Mouse (Mus musculus): Measurements from ENCODE around the gene Ninl.

Ninl gene

DNA sequence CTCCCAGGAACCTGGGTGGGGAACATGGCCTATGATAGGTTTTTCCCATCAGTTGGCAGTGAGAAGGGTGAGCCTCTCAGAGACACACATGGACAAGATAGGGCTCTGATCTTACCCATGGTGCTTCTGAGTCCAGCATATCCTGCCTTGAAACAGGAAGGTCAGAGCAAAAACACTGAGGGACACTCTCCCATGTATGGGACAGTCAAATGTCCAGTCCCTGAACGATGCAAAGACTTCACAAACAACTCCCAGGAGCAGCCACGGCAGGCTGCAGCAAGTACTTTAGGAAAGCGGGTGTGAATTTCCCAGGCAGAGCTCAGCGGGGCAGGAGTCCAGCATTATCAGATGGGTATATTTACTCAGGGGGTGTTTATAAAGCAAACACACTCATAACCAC is 43.9 kb downstream of the Ninl start:
- DNase-seq, result no peak

DNA sequence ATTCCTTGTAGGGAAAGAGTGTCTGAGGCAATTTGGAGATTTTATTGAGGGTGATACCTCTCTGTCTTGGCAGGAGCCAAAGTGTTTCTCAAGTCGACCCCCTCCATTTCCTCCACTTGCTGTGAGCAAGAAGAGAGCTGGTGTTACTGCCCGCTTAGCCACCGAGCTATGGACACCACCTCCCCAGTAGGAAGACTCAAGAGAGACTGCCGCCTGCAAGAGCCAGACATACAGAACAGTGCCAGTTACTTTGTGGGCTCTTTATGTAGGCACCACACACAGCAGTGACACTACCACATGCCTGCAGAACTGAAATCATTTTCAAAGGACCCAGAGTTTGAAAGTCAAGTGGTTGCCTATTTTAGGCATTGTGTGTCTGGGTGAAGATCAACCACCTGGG is 48.1 kb downstream of the Ninl start:
- DNase-seq, result peak; percentile 2

DNA sequence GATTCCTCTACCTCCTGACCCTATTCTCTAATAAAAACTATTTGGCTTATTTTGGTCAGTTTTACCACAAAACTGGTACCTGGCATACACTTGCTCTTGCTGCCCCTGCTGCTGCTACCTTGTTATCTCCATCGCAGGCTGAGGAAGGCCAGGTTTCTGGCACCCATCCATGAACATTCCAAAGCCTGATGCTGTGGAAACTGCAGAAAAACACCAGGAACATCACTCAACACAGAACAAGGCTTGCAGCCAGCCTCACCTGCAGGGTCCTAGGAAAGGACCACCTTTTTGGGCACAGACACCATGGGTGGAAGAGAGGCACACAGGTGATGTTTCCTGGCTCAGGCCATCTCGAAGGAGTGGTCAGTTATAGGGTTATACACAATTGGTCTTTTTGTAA is 48.7 kb downstream of the Ninl start:
- no peak for DNase-seq

DNA sequence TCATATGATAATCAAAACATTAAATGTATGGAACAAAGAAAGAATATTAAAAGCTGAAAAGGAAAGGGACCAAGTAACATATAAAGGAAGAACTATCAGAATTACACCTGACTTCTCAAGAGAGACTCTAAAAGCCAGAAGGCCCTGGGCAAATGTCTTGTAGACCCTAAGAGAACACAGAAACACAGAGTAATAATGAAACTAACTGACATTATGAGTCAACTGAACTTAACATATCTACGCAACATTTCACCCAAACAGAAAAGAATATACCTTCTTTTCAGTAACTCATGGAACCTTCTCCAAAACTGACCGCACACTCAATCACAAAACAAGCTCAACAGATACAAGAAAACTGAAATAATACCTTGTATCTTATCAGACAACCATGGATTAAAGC is 53.8 kb downstream of the Ninl start:
- DNase-seq, result no peak

DNA sequence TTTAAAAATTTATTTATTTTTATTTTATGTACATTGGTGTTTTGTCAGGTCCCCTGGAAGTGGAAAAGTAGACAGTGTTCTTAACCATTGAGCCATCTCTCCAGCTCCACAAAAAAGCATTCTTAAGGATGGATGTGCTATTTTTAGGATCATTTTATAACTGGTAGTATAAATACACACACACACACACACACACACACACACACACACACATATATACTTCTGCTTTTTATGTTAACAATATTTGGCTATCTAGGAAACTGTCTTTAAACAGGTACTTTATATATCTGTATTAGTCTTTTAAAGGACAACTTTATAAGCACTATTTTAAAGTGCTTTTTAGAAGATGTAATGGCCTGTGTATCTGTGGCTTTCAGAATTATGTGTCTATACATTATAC is 57.1 kb downstream of the Ninl start:
- DNase-seq, result no peak

DNA sequence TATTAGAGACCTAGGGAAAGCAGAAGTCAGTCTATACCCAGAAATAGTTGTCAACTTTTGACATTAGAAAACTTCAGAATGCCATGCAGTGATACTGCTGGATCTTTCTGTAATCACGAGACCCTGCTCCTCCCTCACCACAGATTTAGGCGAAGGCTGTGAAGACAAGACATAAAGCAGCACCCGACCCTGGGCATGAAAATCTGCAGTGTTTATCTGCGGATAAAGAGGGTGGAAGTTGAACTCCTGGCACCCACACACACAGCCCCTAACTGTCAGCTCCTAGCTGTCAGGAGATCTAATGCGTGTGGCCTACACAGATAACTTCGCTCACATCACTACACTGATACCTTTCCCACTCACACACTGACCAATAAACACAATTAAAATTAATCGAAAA is 57.7 kb downstream of the Ninl start:
- no peak for DNase-seq

DNA sequence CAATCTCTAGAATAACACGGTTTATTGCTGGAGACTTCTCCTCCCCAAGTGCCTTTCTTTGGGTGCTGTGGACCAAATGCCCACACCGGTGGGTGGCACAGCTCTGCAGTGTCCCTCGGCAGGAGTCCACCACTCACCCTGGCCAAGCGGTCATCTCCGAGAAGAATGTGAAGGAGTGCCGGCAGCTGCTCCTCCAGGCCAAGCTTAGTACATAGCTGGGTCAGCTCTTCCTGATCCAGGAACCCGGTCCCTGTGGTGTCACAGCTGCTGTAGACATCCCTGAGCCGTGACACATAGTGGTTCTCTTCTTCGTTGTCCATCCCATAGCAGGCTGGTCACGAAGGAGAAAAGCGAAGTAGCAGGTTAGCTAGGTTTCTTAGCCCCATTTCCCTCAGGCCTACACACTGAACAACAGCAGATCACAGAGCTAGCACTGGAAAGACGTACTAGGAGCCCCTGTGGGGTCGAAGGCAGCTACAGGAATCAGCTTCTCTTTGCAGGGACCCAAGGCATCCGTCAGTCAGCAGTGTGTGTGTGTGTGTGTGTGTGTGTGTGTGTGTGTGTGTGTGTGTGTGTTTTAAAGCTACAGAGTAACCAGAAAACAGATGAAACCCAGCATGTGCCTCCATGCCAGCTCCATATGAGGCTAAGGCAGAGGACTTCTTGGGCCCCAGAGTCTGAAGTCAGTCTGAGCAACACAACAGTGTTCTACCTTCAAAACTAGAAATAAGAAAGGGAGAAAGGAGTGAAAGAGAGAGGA is 59.1 kb downstream of the Ninl start:
- DNase-seq, result no peak

DNA sequence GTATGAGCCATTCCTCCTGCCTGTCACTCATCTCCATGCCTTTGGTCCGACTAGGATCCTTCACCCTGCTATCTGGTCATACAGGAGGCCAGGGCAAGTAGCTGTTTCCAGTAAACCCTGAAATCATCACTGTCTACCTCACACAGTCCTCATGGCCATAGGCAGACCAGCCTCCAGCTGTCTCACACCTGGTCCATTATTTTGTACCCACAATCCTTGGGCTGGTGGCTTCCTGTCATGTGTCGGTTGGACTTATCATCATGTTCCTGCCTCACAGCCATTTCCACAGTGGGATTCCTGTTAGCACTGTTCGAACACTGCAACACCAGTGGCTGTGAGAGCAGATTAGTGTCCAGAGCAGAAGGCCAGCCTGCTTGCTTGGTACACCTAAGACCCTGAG is 60.4 kb downstream of the Ninl start:
- DNase-seq, result no peak

DNA sequence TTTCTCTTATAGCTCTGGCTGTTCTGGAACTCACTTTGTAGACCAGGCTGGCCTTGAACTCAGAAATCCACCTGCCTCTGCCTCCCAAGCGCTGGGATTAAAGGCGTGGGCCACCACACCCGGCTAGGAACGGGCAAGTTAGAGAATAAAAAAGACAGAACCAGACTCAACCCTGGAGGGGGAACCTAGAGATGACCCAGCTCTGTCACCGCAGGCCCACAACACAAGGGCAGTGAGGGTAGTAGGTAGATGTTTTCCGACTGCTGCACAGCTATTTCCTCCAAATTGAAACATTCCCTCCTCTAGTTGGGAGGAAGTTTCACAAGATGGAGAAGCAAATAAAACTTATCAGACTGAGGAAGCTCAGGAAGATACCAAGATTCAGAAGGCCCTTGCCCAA is 61.5 kb downstream of the Ninl start:
- DNase-seq, result no peak

DNA sequence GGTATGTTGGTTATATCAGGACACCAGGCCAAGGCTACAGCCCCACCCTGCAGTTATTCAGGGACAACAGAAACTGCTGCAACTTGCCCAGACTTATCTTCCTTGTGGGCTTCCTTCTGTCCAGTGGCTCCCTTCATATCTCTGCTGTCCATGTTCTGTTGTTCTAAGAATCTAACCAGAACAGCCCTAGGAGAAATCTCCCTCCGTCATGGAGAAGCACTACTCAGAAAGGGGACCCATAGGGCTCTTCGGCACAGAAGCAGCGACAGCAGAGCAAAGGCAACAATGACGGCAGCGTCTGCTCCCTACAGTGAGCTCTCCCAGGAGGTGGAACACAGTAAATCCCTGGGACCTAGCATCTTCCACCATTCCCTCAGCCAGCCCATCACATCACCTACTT is 62.3 kb downstream of the Ninl start:
- DNase-seq, result no peak

DNA sequence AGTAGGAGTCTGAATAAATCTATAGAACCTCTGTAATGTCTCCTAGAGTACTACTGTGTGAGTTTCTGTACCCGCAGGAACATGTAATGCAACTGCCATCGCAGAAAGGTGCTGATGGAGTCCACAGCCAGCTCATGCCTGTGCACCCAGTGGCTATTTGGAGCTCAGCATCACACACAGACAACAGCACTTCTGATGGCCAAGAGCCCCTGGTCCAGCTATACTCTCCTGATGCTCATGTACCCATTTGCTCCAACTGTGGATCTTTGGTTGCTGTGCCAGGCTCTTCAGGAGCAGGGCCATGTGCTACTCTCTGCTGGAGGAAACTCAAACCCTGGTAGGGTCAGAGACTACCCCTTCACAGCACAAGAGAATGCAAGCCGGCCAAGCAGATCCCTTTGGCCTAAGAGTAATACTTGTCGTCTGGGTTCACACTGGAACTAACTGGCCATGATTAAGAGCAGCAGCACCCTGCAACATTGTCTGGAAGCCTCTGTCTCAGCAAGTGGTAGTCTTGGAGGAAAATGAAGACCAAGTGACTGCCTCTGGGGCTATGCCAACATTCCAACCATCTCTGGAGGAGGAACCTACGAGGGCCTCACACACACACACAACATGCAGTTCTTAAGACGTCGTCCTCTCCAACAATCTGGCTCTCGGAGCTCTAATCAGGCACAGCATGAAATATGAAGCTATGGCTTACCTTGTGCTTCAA is 65.6 kb downstream of the Ninl start:
- DNase-seq, result no peak

DNA sequence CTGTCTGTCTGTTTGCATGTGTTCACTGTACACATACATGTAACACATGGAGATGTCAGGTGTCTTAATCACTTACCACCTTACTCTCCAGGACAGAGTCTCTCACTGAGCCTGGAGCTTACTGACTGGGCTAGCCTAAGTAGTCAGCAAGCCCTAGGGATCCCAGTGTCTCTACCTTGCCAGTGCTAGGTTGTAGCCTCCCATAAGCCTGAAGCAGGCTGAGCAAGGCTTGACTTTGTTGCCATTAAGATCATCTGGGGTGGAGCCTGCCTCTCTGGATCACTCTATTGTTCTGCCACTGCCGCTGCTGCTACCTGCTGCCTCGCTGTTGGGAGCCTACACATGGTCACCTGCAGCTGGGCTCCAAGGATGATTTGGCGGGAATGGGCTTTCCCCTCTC is 66.5 kb downstream of the Ninl start:
- DNase-seq, result no peak

DNA sequence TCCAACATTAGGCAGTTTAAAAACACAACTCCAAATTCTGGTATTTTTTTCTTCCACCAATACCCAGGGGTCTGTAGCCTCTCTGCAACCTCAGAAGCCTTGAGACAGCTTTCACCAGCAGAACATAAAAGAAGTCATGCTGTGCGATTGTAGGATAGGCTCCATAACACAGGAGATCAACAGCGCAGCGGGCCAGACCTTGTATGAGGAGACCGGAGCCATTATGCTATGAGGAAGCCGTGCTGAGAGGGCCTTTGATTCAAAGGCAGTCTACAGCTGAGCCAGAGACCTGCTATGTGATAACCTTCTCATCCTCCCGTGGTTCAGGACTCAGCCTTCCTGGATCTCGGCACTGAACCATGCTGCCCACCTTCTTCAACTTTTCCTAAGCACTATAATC is 67.3 kb downstream of the Ninl start:
- no peak for DNase-seq

DNA sequence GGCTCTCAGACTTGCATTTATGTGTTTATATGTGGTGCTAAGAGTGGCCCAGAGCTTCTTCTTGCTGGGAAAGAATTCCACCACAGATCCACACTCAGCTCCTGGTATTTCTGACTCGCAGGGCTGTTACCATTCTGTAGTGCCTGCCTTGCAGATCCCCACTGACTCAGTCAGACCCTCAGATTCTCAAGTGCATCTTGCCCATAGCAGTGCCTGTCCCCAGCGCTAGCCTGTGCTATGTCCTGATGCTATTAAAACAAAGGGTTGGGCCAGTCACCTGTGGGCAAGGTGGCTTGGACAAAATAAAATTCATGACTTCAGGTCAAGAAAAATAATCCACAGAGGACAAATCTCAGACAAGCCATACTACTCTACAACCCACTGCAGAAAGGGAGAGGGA is 70.0 kb downstream of the Ninl start:
- no peak for DNase-seq

DNA sequence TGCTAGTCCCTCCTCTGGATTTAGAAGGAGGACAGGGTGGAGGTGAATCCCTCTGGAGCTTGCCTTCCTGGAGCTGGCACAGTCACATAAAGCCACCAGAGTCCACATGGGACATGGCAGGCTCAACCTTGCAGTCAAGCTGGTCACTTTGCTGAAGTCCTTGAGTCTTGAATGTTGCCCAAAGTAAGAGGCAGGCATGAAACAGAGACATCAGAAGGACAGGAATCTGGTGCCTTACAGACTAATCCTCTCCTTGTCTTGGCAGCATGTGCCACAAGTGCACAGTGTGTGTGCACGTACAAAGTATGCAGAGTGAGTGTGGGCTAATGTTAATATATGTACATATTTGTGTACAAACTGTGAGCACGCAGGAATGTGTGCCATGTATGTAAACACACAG is 71.7 kb downstream of the Ninl start:
- DNase-seq, result no peak

DNA sequence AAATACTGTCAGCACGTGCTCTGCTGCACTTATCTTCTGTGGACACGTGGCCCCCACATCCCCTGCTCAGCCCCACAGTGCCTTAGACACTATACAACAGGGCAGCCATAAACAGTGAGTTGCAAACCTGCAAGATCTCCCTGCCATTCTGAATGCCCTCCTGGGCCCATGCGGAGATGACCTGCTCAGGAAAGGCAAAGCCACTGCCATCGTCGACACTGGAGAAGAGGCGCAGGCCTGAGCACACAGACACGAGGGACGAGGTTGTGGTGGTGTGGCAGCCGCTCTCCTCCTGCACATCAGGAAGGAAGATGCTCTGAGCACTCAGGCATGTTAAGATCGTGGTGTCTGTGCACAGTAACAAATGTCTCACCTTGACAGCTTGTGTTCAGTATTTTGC is 73.2 kb downstream of the Ninl start:
- no peak for DNase-seq

DNA sequence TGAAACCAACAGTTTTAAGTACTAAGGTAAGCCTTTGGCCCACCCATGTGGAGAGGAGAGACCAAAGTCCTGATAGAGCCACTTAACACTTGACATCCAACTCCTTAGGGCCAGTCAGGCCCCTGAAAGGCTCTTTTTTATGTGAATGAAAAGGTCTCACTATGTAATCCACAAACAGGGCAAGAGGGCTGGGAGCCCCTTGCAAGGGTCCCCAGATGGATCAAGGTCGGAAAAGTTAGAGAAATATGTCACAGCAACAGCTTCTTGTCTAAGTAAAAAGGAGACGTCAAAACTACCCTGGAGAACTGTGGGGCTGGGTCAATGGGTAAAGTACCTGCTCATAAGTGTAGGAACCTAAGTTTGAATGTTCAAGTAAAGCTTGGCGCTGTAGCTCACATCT is 74.5 kb downstream of the Ninl start:
- DNase-seq, result no peak

DNA sequence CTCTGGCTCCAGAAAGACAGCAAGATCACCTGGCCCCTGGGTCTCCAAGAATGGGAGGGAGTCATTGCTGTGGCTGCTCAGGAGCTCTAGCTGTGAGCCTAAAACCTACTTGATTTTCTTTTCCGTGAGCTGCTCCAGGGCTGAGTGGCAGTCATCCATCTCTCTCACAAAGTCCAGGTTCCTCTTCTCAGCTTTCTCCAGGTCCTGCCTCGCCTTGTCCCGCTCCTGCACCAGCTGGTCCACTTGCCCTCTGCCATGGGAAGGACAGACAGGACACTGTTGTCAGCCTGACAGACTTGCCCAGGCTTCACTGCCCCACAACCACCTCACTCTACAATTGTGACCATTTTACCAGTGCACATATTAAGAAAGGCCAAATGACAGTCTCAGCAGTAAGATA is 75.9 kb downstream of the Ninl start:
- no peak for DNase-seq

DNA sequence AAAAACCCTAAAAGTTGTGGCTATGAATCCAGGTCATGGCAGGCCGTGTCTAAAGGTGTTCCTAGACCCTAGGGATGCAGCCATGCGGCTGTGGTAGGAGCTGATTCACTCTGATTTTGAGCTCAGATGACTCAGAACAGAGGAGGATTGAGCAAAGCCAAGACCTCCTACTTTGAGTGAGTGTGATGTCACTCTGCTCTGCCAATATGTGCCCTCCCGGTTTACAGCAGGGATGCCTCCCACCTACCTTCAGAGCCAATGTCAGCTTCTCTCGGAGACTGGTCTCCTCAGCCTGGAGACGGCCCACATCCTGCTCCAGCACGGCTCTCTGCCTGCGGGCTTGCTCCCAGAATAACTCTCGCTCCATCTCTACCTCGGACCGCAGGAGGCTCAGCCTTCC is 79.7 kb downstream of the Ninl start:
- peak; percentile 29 for DNase-seq

DNA sequence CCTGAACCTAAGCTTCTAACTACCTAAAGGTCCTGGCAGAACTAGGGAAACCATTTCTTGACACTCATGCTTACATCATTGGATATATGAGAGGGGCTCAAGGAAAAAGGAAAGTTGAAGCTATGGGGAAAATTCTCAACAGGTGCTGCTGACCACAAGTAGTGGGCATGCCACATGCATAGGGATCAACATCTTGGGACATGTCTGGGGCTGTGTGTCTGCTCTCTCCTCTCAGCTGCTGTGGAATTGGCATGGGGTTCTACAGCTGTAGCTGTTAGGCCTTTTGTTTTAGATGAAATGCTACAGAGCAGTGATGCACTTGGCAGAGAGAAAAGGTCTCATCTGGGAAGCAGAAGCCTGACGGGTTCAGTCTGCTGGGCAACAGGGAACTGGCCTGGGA is 83.3 kb downstream of the Ninl start:
- no peak for DNase-seq

DNA sequence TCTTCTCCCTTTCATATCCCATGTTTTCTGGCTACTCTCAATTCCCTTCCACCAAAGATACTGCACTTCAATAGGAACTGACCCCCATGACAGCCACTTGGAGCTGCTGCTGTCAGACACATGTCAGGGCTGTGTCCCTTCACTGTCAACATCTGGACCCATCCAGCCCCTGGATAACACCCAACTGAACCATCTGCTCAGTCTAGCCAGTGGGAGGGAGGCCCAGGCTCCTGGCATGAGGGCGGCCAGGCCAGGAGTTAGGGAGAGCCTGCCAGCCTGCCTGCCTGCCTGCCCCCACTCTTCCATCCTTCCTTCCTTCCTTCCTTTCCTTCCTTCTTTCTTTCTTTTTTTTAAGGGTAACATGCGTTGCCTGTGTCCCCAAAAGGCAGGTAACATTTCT is 88.0 kb downstream of the Ninl start:
- no peak for DNase-seq

DNA sequence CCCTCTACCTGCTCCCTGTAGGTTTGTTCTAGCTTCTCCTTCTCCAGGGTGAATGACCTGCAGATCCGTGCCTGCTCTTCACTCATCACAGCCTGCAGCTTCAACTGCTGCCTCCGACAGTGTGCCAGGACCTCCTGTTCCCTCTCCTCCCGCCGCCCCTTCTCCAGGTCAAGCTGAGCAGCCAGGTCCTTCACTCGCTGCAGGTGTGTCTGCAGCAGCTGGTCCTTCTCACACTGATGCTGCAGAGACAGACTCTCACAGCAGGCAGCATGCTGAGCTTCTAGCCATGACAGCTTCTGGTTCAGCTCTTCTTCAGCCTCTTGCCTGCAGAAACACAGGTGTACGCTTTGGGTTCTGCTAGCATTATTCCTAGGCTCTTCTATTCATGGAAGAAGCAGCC is 89.1 kb downstream of the Ninl start:
- DNase-seq, result no peak

DNA sequence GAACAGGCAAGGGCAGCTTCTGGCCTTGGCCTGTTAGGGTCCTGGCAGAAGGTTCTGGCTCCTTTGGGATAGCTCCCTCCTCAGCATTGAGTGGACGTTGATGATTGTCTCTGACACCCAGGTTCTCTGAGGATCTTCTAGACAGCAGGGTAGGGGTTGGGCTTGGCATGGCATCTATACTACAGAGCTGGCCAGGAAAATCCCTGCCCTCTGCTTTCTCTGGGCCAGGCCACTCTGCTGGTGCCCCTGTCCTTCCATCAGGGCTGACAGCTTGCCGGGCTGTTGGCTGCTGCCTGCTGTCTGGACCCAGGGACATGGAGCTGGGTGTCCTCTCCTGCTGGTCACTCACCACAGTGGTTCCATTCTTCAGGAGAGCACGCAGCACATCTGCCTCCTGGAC is 89.5 kb downstream of the Ninl start:
- DNase-seq, result no peak

DNA sequence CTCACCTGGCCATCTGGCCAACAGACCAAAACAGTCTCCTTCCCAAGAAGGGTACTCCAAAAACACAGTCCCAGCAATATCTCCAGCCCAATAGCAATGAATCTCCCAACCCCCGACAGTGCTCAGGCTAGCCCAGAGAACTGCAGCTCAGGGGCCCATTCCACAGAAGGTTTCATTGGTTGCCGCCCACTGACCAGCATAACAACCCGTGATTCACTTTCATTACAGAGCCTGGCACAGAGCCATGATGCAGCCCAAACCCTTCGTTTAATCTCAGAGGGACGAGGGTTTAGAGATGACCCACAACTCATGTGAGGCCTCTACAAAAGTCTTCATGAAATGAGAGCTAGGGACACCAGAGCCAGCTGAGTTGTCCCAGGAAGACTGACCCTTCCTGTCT is 90.4 kb downstream of the Ninl start:
- no peak for DNase-seq
